Mouse (Mus musculus): Measurements from ENCODE around the gene Lep.

- TF ChIP-seq CTCF (IDR thresholded peaks at IDR 0.05; ENCODE audit: low read depth, low read length) (no peak), POLR2A (IDR thresholded peaks at IDR 0.05; ENCODE audit: borderline replicate concordance, low read depth, low read length) (no peak)
Measured at GRCm38 (mm10) chr6:29101248-29101864, 41.3 kb downstream of the Lep start.
